Mouse (Mus musculus): ENCODE measurements at regions not wholly inside any gene's neighbourhood (a gene's known extent, or its start where the extent isn't known, plus 50 kb on each side); places are given as distances from the start of the nearest gene placed in this dataset.

DNA sequence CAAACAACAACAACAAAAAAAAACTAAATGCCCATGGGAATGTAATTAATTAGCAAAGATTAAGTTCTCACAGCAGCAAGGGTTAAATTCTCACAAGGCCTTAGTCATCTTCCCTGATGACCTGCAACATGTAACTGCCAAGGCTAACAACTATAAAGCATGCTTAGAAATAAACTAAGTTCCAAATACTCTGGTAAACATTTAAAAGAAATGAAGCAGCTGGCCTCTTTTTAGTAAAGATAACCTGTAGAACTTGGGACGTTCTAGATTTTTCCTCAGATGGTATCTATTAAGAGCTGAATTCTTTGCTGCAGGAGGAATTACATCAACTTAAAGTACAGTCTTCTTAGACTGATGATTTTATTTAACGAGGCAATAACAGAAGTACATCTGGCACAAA lies 433.1 kb upstream of the Acvr2a start:
- no peak overlapping the region for H3K9ac ChIP-seq (replicated peaks)
- ATAC-seq (ENCODE audit: insufficient read depth): no peak
- H3K4me2 ChIP-seq (ENCODE audit: low read depth): no peak overlapping the region
- no peak overlapping the region for H3K4me3 ChIP-seq (ENCODE audit: insufficient read depth in 1 of 2, low read depth in 2 of 2, low read length in 2 of 2)
- WGBS (ENCODE audit: insufficient replicate concordance): 38% methylated on average over 2 of the region's 2 CpGs
- no peak for DNase-seq (ENCODE audit: low read depth in 3 of 3, low spot score in 3 of 3)
- H3K36me3 ChIP-seq (replicated peaks; ENCODE audit: control insufficient read depth, insufficient read depth, low read depth): no peaks in the 10 kb centered on the region
- no peaks in the 10 kb centered on the region for H3K4me1 ChIP-seq (replicated peaks; ENCODE audit: control insufficient read depth in 2 of 2, insufficient read depth in 2 of 2, low read length in 1 of 2)
- no peak for TF ChIP-seq CTCF (IDR thresholded peaks at IDR 0.05; ENCODE audit: low read depth)
- no peak for TF ChIP-seq EP300 (IDR thresholded peaks at IDR 0.05; ENCODE audit: low read depth)
- no peaks in the 10 kb centered on the region for H3K27me3 ChIP-seq (ENCODE audit: control insufficient read depth, insufficient read depth, low read length)
- no peaks in the 10 kb centered on the region for H3K9me3 ChIP-seq (ENCODE audit: control insufficient read depth, low read length)
- H3K27ac ChIP-seq: no peak overlapping the region

DNA sequence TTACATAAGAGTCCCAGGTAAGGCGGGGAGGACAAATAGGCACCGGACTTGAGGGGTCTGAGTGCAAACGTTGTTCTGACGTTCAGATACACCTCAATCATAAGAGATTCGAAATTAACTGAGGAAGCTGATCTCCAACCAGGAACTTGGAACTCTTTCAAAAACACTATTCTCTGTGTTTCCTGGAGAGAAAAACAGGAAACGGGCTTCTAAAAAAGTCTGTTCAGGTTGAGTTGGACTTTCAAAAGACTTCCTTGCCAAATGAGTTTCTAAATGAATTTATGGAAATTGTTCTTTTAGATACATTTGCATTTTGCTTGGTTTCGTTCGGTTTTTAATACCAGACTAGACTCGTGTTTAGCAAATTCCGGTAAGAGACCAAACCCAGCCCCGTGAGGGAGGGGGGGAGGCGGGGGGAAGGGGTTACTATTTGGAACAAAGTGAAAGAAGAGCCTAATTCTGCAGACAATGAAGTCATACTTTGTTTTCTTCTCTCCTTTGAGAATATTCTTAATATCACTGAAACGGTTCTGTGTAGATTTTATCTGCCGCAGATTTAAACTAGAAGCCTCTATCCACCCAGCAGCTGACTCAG lies 432.3 kb upstream of the Acvr2a start:
- no peak for TF ChIP-seq EP300 (IDR thresholded peaks at IDR 0.05; ENCODE audit: low read depth)
- TF ChIP-seq CTCF (IDR thresholded peaks at IDR 0.05; ENCODE audit: low read depth): no peak
- WGBS (ENCODE audit: insufficient replicate concordance): 48% methylated on average over 14 of the region's 14 CpGs
- no peak for DNase-seq (ENCODE audit: low read depth in 3 of 3, low spot score in 3 of 3)

DNA sequence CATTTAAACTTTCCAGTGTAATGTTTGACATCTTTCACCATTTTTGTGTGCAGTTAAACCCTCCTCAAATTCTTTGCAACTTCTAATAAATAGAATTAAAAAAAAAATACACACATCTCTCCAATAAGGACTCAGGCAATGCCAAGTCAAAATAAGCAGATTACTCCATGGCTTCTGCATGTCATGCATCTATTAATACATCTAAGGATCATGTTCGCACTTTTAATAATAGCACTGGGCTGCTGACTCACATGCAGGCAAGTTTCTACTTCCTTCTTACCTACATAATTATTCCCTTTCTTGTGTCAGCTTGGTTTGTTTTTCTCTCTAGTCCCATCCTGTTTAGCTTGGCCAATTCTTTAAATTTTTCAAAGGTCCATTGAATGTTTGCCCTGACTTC lies 415.4 kb upstream of the Acvr2a start:
- ATAC-seq (ENCODE audit: insufficient read depth): no peak
- Histone ChIP-seq H3K36me3 (replicated peaks; ENCODE audit: control insufficient read depth, insufficient read depth, low read depth) (no peaks in the 10 kb centered on the region), H3K4me3 (ENCODE audit: insufficient read depth in 1 of 2, low read depth in 2 of 2, low read length in 2 of 2) (no peak overlapping the region), H3K27me3 (ENCODE audit: control insufficient read depth, insufficient read depth, low read length) (no peaks in the 10 kb centered on the region), H3K27ac (no peak overlapping the region), H3K9me3 (ENCODE audit: control insufficient read depth, low read length) (no peaks in the 10 kb centered on the region), H3K9ac (replicated peaks) (no peak overlapping the region), H3K4me2 (ENCODE audit: low read depth) (no peak overlapping the region), H3K4me1 (replicated peaks; ENCODE audit: control insufficient read depth in 2 of 2, insufficient read depth in 2 of 2, low read length in 1 of 2) (peaks cover 0 to 8% of the 10 kb centered on the region in 2 experiments; a peak in 2 of 4 replicates)
- TF ChIP-seq EP300 (IDR thresholded peaks at IDR 0.05; ENCODE audit: low read depth): no peak
- TF ChIP-seq CTCF (IDR thresholded peaks at IDR 0.05; ENCODE audit: low read depth): no peak
- WGBS (ENCODE audit: insufficient replicate concordance): 48% methylated on average over 1 of the region's 1 CpGs
- no peak for DNase-seq (ENCODE audit: low read depth in 3 of 3, low spot score in 3 of 3)

More for the DNA sequence above, 432.3 kb upstream of the Acvr2a start:
- H3K4me1 ChIP-seq (replicated peaks; ENCODE audit: control insufficient read depth in 2 of 2, insufficient read depth in 2 of 2, low read length in 1 of 2): no peaks in the 10 kb centered on the region
- H3K36me3 ChIP-seq (replicated peaks; ENCODE audit: control insufficient read depth, insufficient read depth, low read depth): no peaks in the 10 kb centered on the region
- H3K9ac ChIP-seq (replicated peaks): no peak overlapping the region
- no peaks in the 10 kb centered on the region for H3K9me3 ChIP-seq (ENCODE audit: control insufficient read depth, low read length)
- no peaks in the 10 kb centered on the region for H3K27me3 ChIP-seq (ENCODE audit: control insufficient read depth, insufficient read depth, low read length)
- no peak overlapping the region for H3K27ac ChIP-seq
- no peak for ATAC-seq (ENCODE audit: insufficient read depth)
- no peak overlapping the region for H3K4me3 ChIP-seq (ENCODE audit: insufficient read depth in 1 of 2, low read depth in 2 of 2, low read length in 2 of 2)
- H3K4me2 ChIP-seq (ENCODE audit: low read depth): no peak overlapping the region

DNA sequence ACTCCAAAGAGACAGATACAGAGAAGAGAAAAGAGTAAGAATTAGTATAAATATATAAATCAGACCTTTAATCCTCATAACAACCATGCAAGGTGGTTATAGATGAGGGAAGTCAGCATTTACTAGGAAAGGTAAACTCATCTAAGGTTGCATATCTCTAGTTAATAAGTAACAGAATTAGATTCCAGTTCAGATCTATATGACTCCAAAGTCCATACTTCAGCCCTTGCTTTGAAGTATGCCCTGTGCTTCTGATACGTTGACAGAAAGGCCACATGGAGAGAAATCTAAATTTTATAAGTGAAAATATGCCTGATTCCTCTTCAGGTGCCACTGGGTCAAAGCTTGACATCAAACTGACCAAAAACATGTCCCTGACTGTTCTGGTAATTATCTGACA lies 414.7 kb upstream of the Acvr2a start:
- H3K4me2 ChIP-seq (ENCODE audit: low read depth): no peak overlapping the region
- no peak for TF ChIP-seq EP300 (IDR thresholded peaks at IDR 0.05; ENCODE audit: low read depth)
- TF ChIP-seq CTCF (IDR thresholded peaks at IDR 0.05; ENCODE audit: low read depth): no peak
- peak; percentile 47; the same call in 1 of the 2 replicates for ATAC-seq (ENCODE audit: insufficient read depth)

DNA sequence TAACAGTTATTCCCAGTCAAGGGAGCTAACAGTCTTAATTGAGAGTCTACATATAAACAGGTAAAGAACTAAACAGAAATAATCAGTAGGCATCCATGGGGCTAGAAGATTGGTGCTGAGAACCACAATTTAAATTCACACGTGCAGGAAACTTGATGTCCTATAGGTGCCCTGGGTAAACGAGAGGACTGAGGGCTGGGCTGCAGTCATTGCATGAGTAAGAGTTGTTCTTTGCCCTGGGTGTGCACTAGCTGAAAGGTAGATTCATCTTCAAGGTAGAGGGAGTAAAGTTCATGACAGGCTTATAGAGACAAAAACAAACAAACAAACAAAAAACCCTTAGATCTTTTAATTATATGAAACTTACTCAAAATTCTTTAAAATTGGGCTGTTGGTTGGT lies 411.1 kb upstream of the Acvr2a start:
- WGBS (ENCODE audit: insufficient replicate concordance): 43% methylated on average over 2 of the region's 2 CpGs
- no peak overlapping the region for H3K4me3 ChIP-seq (ENCODE audit: insufficient read depth in 1 of 2, low read depth in 2 of 2, low read length in 2 of 2)
- no peak for DNase-seq (ENCODE audit: low read depth in 3 of 3, low spot score in 3 of 3)
- no peak for ATAC-seq (ENCODE audit: insufficient read depth)
- no peaks in the 10 kb centered on the region for H3K27me3 ChIP-seq (ENCODE audit: control insufficient read depth, insufficient read depth, low read length)
- H3K36me3 ChIP-seq (replicated peaks; ENCODE audit: control insufficient read depth, insufficient read depth, low read depth): no peaks in the 10 kb centered on the region
- no peak for TF ChIP-seq CTCF (IDR thresholded peaks at IDR 0.05; ENCODE audit: low read depth)
- TF ChIP-seq EP300 (IDR thresholded peaks at IDR 0.05; ENCODE audit: low read depth): no peak
- peaks cover 0 to 8% of the 10 kb centered on the region in 2 experiments; a peak in 2 of 4 replicates for H3K4me1 ChIP-seq (replicated peaks; ENCODE audit: control insufficient read depth in 2 of 2, insufficient read depth in 2 of 2, low read length in 1 of 2)
- no peaks in the 10 kb centered on the region for H3K9me3 ChIP-seq (ENCODE audit: control insufficient read depth, low read length)
- H3K9ac ChIP-seq (replicated peaks): no peak overlapping the region
- no peak overlapping the region for H3K27ac ChIP-seq
- no peak overlapping the region for H3K4me2 ChIP-seq (ENCODE audit: low read depth)

More for the DNA sequence above, 414.7 kb upstream of the Acvr2a start:
- Histone ChIP-seq H3K27ac (no peak overlapping the region), H3K9ac (replicated peaks) (no peak overlapping the region), H3K36me3 (replicated peaks; ENCODE audit: control insufficient read depth, insufficient read depth, low read depth) (no peaks in the 10 kb centered on the region), H3K4me1 (replicated peaks; ENCODE audit: control insufficient read depth in 2 of 2, insufficient read depth in 2 of 2, low read length in 1 of 2) (peaks cover 0 to 8% of the 10 kb centered on the region in 2 experiments; a peak in 2 of 4 replicates), H3K4me3 (ENCODE audit: insufficient read depth in 1 of 2, low read depth in 2 of 2, low read length in 2 of 2) (no peak overlapping the region), H3K9me3 (ENCODE audit: control insufficient read depth, low read length) (no peaks in the 10 kb centered on the region), H3K27me3 (ENCODE audit: control insufficient read depth, insufficient read depth, low read length) (no peaks in the 10 kb centered on the region)
- 44% methylated on average over 1 of the region's 1 CpGs for WGBS (ENCODE audit: insufficient replicate concordance)
- DNase-seq (ENCODE audit: low read depth in 3 of 3, low spot score in 3 of 3): peak in 1 of 3 experiments; percentile 4

Data from liver, embryonic 14.5 days (tissue).